Mouse (Mus musculus): ENCODE measurements around the gene Gm34653. TPM values are rescaled to one million over a fixed set of nuclear protein-coding genes. Genes with fewer than 3 reads are reported as not detected.
A peak's percentile ranks its signal among the peaks of the same experiment; 100 is the strongest.
"Not testable (repeated sequence)": the region's sequence is repeated elsewhere in the genome, so short reads cannot be mapped to it uniquely, and the experiment has no call there.

The Gm34653 gene
- total and polyA plus RNA-seq, 2 experiments from 2014 or later = 0.09 to 0.16 TPM

- WGBS = 83% methylated on average over 7 of the region's 7 CpGs
- TF ChIP-seq CTCF (IDR thresholded peaks at IDR 0.05; ENCODE audit: low read depth) = no peak
- Histone ChIP-seq H3K9ac (replicated peaks; ENCODE audit: low read length) (no peak overlapping the region), H3K4me2 (ENCODE audit: low read depth, low read length) (no peak overlapping the region), H3K9me3 (ENCODE audit: low read length) (no peaks in the 10 kb centered on the region), H3K27ac (no peak overlapping the region), H3K4me1 (ENCODE audit: insufficient read depth, low read length) (no peaks in the 10 kb centered on the region), H3K27me3 (ENCODE audit: insufficient read depth, low read length) (no peaks in the 10 kb centered on the region), H3K4me3 (ENCODE audit: low read length) (no peak overlapping the region), H3K36me3 (ENCODE audit: insufficient read depth, low read length) (peaks cover 34% of the 10 kb centered on the region)
- DNase-seq (ENCODE audit: low spot score) (no peak), ATAC-seq (no peak)
Measured at GRCm38 (mm10) chr2:34812706-34813105, 20.1 kb upstream of the Gm34653 start.

GRCm38 (mm10) chr2:34815893-34816292 is 16.9 kb upstream of the Gm34653 start:
- 91% methylated on average over 2 of the region's 2 CpGs for WGBS
- not testable (repeated sequence) for H3K27me3 ChIP-seq (ENCODE audit: insufficient read depth, low read length); H3K4me2 ChIP-seq (ENCODE audit: low read depth, low read length); H3K27ac ChIP-seq; H3K4me3 ChIP-seq (ENCODE audit: low read length); H3K9ac ChIP-seq (replicated peaks; ENCODE audit: low read length); ATAC-seq; DNase-seq (ENCODE audit: low spot score); H3K9me3 ChIP-seq (ENCODE audit: low read length); H3K4me1 ChIP-seq (ENCODE audit: insufficient read depth, low read length)
- H3K36me3 ChIP-seq (ENCODE audit: insufficient read depth, low read length) = peaks cover 30% of the 10 kb centered on the region

- Histone ChIP-seq H3K9ac (replicated peaks; ENCODE audit: low read length) (no peak overlapping the region), H3K4me2 (ENCODE audit: low read depth, low read length) (no peak overlapping the region), H3K4me3 (ENCODE audit: low read length) (no peak overlapping the region), H3K36me3 (ENCODE audit: insufficient read depth, low read length) (peaks cover 16% of the 10 kb centered on the region; the same call in 1 of the 2 replicates), H3K27me3 (ENCODE audit: insufficient read depth, low read length) (no peaks in the 10 kb centered on the region), H3K27ac (no peak overlapping the region), H3K9me3 (ENCODE audit: low read length) (no peaks in the 10 kb centered on the region), H3K4me1 (ENCODE audit: insufficient read depth, low read length) (no peaks in the 10 kb centered on the region)
- DNase-seq (ENCODE audit: low spot score) (no peak), ATAC-seq (no peak)
- 0 out of 2 replicates have a peak, but pooled peaks have one; percentile 4 for TF ChIP-seq CTCF (IDR thresholded peaks at IDR 0.05; ENCODE audit: low read depth)
- 92% methylated on average over 2 of the region's 2 CpGs for WGBS
Measured at GRCm38 (mm10) chr2:34818492-34818891, 14.3 kb upstream of the Gm34653 start.

- Histone ChIP-seq H3K4me1 (ENCODE audit: insufficient read depth, low read length) (peaks cover 6% of the 10 kb centered on the region), H3K4me2 (ENCODE audit: low read depth, low read length) (peak within 1 kb of the TSS; percentile 67), H3K27me3 (ENCODE audit: insufficient read depth, low read length) (0 out of 2 replicates have a peak, but pooled peaks cover 4% of the 10 kb centered on the region), H3K27ac (peak within 1 kb of the TSS; percentile 85), H3K36me3 (ENCODE audit: insufficient read depth, low read length) (0 out of 2 replicates have a peak, but pooled peaks cover 4% of the 10 kb centered on the region), H3K4me3 (ENCODE audit: low read length) (peak within 1 kb of the TSS; percentile 100), H3K9me3 (ENCODE audit: low read length) (0 out of 2 replicates have a peak, but pooled peaks cover 3% of the 10 kb centered on the region), H3K9ac (replicated peaks; ENCODE audit: low read length) (peak within 1 kb of the TSS; percentile 95)
- no peak for TF ChIP-seq CTCF (IDR thresholded peaks at IDR 0.05; ENCODE audit: low read depth)
- ATAC-seq (peak; percentile 98), DNase-seq (ENCODE audit: low spot score) (peak; percentile 96)
- under 1% methylated on average over 56 of the region's 57 CpGs for WGBS
Measured at GRCm38 (mm10) chr2:34825827-34826459, 6.9 kb upstream of the Gm34653 start, which contains the start of gene Fbxw2. Fbxw2 (minus strand) TSS chr2:34826311.

- H3K27ac ChIP-seq = peak overlapping the region; percentile 85
Measured at GRCm38 (mm10) chr2:34826460-34827231, 6.2 kb upstream of the Gm34653 start.

GRCm38 (mm10) chr2:34827591-34827990 is 5.2 kb upstream of the Gm34653 start:
- H3K4me3 ChIP-seq (ENCODE audit: low read length) = no peak overlapping the region
- peaks cover 6% of the 10 kb centered on the region for H3K4me1 ChIP-seq (ENCODE audit: insufficient read depth, low read length)
- no peak overlapping the region for H3K4me2 ChIP-seq (ENCODE audit: low read depth, low read length)
- no peak overlapping the region for H3K9ac ChIP-seq (replicated peaks; ENCODE audit: low read length)
- no peak for ATAC-seq
- 0 out of 2 replicates have a peak, but pooled peaks cover 3% of the 10 kb centered on the region for H3K9me3 ChIP-seq (ENCODE audit: low read length)
- 92% methylated on average over 4 of the region's 4 CpGs for WGBS
- 0 out of 2 replicates have a peak, but pooled peaks cover 1% of the 10 kb centered on the region for H3K36me3 ChIP-seq (ENCODE audit: insufficient read depth, low read length)
- H3K27ac ChIP-seq = no peak overlapping the region
- 0 out of 2 replicates have a peak, but pooled peaks cover 4% of the 10 kb centered on the region for H3K27me3 ChIP-seq (ENCODE audit: insufficient read depth, low read length)
- no peak for TF ChIP-seq CTCF (IDR thresholded peaks at IDR 0.05; ENCODE audit: low read depth)
- DNase-seq (ENCODE audit: low spot score) = no peak

More at GRCm38 (mm10) chr2:34826460-34827231, 6.2 kb upstream of the Gm34653 start:
- Histone ChIP-seq H3K27me3 (ENCODE audit: insufficient read depth, low read length) (0 out of 2 replicates have a peak, but pooled peaks cover 4% of the 10 kb centered on the region), H3K9me3 (ENCODE audit: low read length) (0 out of 2 replicates have a peak, but pooled peaks cover 3% of the 10 kb centered on the region), H3K36me3 (ENCODE audit: insufficient read depth, low read length) (0 out of 2 replicates have a peak, but pooled peaks cover 4% of the 10 kb centered on the region), H3K9ac (replicated peaks; ENCODE audit: low read length) (peak overlapping the region; percentile 95), H3K4me3 (ENCODE audit: low read length) (peak overlapping the region; percentile 100), H3K4me1 (ENCODE audit: insufficient read depth, low read length) (peaks cover 6% of the 10 kb centered on the region), H3K4me2 (ENCODE audit: low read depth, low read length) (peak overlapping the region; percentile 67)
- no peak for TF ChIP-seq CTCF (IDR thresholded peaks at IDR 0.05; ENCODE audit: low read depth)
- DNase-seq (ENCODE audit: low spot score) = peak; percentile 10
- WGBS = 36% methylated on average over 19 of the region's 21 CpGs
- peak; percentile 46 for ATAC-seq

All from hindbrain, postnatal 0 days (tissue).